Mouse (Mus musculus): ENCODE measurements around the gene Adamts18.

- TF ChIP-seq FLI1 (IDR thresholded peaks at IDR 0.05; ENCODE audit: low read length) (no peak), GATA1 (IDR thresholded peaks at IDR 0.05; ENCODE audit: borderline replicate concordance, low read length) (no peak)
These were observed 10.3 kb downstream of the Adamts18 start for GRCm38 (mm10) chr8:113838211-113838610.
